Mouse (Mus musculus): Measurements from ENCODE around the gene Adgrl3. TPM values are rescaled to one million over a fixed set of nuclear protein-coding genes. Genes with fewer than 3 reads are reported as not detected.

Adgrl3 gene
- total RNA-seq, 2 experiments from 2014 or later = 11.8 to 13.1 TPM

Small RNAs within 50 kb of the gene (microRNA-seq; reads per million reads assigned to microRNA genes)
- 0 reads per million in 2 experiments for gene Gm22048

Measured in heart, postnatal 4 days (tissue).